Mouse (Mus musculus): ENCODE results near the gene Ppil6. TPM values are rescaled to one million over a fixed set of nuclear protein-coding genes. Genes with fewer than 3 reads are reported as not detected.

Ppil6 gene
- polyA plus RNA-seq, 1 experiment, result not detected

GRCm38 (mm10) chr10:41558401-41558800 is 68.2 kb downstream of the Ppil6 start:
- no peaks in the 10 kb centered on the region for H3K27me3 ChIP-seq (ENCODE audit: control insufficient read depth, insufficient read depth, low read length)
- H3K4me3 ChIP-seq (ENCODE audit: extremely low read depth, insufficient read depth, insufficient read length), result no peak overlapping the region
- no peaks in the 10 kb centered on the region; the same call in 1 of the 2 replicates for H3K4me1 ChIP-seq (ENCODE audit: control insufficient read depth, insufficient read depth, insufficient read length)
- WGBS, result 96% methylated on average over 1 of the region's 1 CpGs
- DNase-seq (ENCODE audit: low read depth in 1 of 2, low spot score in 2 of 2), result no peak
- H3K36me3 ChIP-seq (ENCODE audit: control insufficient read depth, insufficient read depth, low read length), result no peaks in the 10 kb centered on the region
- TF ChIP-seq CTCF (IDR thresholded peaks at IDR 0.05; ENCODE audit: extremely low read depth, insufficient read depth, insufficient read length, insufficient replicate concordance) (no peak), POLR2A (IDR thresholded peaks at IDR 0.05; ENCODE audit: low read depth, low read length) (no peak)
- H3K27ac ChIP-seq (ENCODE audit: insufficient read depth, low read length), result no peak overlapping the region

GRCm38 (mm10) chr10:41561701-41562395 is 71.6 kb downstream of the Ppil6 start:
- Histone ChIP-seq H3K27ac (ENCODE audit: insufficient read depth, low read length) (no peak overlapping the region), H3K4me1 (ENCODE audit: control insufficient read depth, insufficient read depth, insufficient read length) (no peaks in the 10 kb centered on the region), H3K36me3 (ENCODE audit: control insufficient read depth, insufficient read depth, low read length) (no peaks in the 10 kb centered on the region), H3K4me3 (ENCODE audit: extremely low read depth, insufficient read depth, insufficient read length) (no peak overlapping the region), H3K27me3 (ENCODE audit: control insufficient read depth, insufficient read depth, low read length) (no peaks in the 10 kb centered on the region)
- no peak for TF ChIP-seq POLR2A (IDR thresholded peaks at IDR 0.05; ENCODE audit: low read depth, low read length)
- no peak for TF ChIP-seq CTCF (IDR thresholded peaks at IDR 0.05; ENCODE audit: extremely low read depth, insufficient read depth, insufficient read length, insufficient replicate concordance)
- WGBS, result 89% methylated on average over 10 of the region's 10 CpGs
- DNase-seq (ENCODE audit: low read depth in 1 of 2, low spot score in 2 of 2), result no peak

Other genes starting within 250 kb of the Ppil6 start
- gene Fig4, start 187.2 kb upstream of the Ppil6 start, polyA plus RNA-seq (2012; rRNA removed), result 8.4 and 9.1 TPM in 2 replicates
- gene Ak9, start 186.5 kb upstream of the Ppil6 start, polyA plus RNA-seq (2012; rRNA removed), result not detected in 2 replicates
- gene Zbtb24, start 40.1 kb upstream of the Ppil6 start, polyA plus RNA-seq (2012; rRNA removed), result 13.2 and 16.4 TPM in 2 replicates
- gene Mical1, start 14.1 kb upstream of the Ppil6 start, polyA plus RNA-seq (2012; rRNA removed), result 130 and 143 TPM in 2 replicates
- gene Smpd2, start 70 bp upstream of the Ppil6 start, polyA plus RNA-seq (2012; rRNA removed), result 35.6 and 36.3 TPM in 2 replicates
- gene Cd164, start 29.0 kb downstream of the Ppil6 start, polyA plus RNA-seq (2012; rRNA removed), result 65.3 and 76.3 TPM in 2 replicates
- 0.41 and 0.60 TPM in 2 replicates for gene Ccdc162, start 226.2 kb downstream of the Ppil6 start, polyA plus RNA-seq (2012; rRNA removed)